Mouse (Mus musculus) B cell, adult 2 months (primary cell): ENCODE data around the gene Wars.

Source experiments
- DNase-seq, 2 experiments: peaks; one replicate each; pipeline ENCODE4 v3.0.0; 2022

Gene Wars

DNA sequence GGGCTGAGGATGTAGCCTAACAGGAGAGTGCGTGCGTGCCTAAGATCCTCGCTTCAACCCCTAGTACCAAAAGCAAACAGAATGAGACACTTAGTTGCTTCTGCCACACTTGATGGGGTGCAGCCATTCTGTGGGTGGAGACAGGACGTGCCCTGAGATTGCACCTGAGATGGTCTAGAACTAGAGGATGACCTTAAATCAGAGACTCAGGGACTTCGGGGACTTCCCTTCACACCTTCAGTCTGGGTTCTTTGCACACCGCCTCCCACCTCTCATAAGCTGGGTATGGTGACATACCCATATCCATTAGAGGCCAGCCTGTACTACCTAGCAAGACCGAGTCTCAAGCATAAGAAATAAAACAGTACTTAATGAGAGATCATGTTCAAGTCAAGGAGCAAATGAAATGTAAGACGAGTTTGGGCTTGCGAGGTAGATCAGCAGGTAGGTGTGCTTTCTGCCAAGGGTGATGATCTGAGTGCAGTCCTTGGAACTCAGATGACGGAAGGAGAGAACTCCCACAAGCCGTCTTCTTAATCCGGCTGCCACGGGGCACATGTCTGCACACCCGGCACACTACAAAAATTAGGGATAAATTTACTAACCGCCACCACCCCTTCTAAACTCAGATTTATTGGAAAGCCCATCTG, 69.6 kb downstream of the Wars start:
- no peak for DNase-seq

- DNase-seq = no peak
Observed at GRCm38 (mm10) chr12:108823036-108823435, 70.9 kb downstream of the Wars start.

DNA sequence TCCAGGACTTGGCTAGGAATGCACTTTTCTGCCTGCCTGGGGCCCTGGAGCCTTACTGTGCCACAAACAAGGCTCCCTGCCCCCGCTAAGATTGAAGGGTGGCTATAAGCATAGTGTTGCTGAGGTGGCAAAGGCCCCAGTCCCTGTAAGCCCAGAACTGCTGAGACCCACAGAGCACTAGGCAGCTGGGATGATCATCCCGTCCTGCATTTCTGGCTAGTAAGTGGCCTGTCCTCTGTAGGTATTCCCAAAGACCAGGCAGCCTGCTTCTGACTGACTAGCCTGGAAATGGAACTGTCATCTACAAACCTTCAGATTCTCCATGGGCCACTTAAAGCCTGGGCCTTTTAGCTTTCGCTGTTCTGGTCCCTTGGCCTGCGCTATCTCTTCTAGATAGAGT, 73.5 kb downstream of the Wars start:
- DNase-seq = no peak

DNA sequence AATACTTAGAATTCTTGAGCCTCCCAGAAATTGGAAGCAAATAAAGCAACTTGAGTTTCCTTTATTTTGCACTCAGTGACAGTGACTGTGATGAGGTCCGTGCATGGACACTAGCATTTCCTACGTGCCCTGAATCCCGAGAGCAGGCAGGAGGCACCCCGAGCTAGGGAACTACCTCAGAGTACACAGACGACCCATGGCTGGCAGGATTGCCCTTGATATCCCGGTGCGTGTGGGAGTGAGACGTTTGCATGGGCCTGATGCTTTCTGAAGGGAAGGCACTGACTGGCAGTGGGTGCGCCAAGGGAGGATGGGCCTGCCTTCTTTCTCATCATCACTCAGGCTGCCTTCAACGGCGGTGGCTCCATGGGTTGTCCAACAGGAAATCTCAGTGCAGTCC, 77.4 kb downstream of the Wars start:
- no peak for DNase-seq

DNA sequence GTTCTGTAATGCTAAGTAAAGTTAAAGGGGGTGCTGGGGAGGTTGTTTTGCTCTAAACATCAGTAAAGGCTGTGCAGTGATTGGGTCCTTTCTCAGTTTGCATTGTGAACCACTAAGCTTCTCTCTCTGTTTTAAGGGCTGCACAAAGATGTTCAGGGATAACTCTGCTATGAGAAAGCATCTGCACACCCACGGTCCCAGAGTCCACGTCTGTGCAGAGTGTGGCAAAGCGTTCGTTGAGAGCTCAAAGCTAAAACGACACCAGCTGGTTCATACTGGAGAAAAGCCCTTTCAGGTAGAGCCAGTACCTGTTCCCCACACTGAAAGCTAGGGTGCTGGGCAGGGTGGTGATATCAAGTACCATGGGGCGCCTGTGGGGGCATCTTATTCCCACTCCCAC, 79.5 kb downstream of the Wars start:
- DNase-seq = no peak

DNA sequence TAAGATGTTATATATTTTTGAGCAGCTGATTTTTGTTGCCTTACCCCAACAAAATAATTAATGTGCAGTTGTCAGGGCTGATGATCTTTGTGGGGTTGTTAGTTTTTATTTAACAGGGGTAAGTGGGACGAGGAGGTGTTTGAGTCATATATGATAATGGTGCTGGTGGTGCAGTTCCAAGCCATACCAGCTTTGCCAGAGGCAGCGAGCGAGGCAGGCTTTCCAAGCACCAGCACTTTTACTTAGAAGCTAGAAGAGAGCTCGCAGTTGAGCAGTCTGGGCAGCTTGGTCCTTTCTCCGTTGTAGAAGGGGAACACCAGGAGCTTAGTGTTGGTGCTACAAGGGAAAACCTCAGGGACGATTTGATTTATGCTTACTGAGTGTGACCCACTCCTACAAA, 81.5 kb downstream of the Wars start:
- DNase-seq = no peak

DNA sequence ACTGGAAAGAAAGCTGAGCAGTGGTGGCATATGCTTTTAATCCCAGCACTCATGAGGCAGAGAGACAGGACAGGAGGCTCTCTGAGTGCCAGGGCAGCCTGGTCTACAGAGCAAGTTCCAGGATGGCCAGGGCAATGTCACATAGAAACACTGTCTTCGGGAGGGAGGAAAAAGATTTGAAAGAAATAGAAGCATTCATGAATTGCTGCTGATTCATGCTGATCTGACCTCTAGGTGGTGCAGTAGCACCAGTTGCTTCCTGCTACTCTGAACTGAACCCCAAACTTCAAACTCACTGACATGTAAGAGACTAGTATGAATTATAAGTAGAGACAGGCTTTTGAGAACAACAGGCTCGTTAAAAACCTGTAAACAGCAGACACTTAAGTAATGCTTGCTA, 82.8 kb downstream of the Wars start:
- DNase-seq = peak; percentile 19 to 29

DNA sequence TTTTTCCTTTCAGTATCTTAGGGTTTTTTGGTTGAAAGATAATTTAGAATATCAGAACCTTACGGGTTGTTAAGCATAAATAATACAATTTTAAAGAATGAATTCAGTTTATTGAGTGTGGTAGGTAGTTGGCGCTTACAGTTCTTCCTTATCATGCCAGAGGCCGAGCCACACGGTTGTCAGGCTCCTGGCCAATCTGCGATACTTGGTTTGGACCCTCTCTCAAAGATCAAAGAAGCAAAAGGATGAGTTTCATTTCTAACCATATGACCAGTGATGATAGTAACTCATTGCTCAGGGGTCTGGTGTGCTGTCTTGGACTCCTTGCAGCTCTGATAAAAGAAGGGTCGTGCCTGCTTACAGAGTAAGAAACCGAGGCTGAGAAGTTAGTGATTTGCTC, 83.7 kb downstream of the Wars start:
- no peak for DNase-seq
